Mouse (Mus musculus) thymus, postnatal 4 days (tissue): ENCODE results near the gene Nr3c2.
A peak's percentile ranks its signal among the peaks of the same experiment; 100 is the strongest.

Experiments
- DNase-seq: peaks from one replicate; pipeline ENCODE4 v3.0.0; 2021

Gene Nr3c2

DNA sequence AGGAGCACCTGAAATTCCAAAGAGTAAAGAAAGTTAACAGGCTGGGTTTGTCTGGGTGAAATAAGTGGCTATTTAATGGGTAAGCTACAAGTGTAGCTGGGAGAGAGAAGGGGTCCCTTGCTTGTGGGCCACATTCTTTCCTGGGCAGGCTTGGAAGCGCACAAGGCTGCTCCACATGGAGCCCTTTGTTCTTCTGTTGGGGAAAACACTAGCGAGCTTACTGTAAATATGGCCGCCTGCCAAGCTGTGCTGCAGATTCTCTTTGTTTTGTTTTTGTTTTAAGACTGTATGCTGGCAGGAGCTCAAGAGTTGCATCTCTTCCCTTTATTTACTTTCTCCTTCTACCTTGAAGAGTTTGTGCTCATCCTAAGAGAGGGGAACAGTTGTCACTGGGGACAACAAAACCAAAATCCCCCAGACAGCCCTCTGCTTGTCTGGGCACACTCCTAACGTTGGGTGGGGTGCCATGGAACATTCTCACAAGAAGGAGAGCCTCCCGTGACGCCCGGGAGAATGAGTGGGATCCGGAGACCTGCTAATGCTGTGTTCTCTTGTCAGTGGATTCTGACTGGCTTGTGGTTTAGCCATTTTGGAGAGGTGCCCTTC is 73.8 kb downstream of the Nr3c2 start:
- DNase-seq = no peak

DNA sequence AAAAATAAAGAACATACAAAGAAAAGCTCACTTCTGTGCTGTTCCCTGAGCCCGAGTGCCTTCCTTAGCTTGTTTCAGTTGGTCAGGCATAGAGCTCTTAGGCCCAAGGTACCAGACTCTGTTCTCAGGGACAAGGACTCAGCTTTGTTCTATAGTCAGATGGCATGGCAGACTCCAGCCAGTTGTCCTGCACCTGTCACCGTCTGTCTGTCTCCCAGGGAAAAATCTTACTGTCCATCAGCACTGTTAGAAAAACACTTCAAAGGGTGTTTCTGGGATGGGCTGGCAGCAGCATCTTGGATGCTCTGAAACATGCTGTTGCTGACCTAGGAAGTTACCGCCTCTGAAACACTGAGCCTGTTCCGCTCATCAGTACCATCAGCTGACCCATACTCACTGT is 78.7 kb downstream of the Nr3c2 start:
- DNase-seq = no peak

DNA sequence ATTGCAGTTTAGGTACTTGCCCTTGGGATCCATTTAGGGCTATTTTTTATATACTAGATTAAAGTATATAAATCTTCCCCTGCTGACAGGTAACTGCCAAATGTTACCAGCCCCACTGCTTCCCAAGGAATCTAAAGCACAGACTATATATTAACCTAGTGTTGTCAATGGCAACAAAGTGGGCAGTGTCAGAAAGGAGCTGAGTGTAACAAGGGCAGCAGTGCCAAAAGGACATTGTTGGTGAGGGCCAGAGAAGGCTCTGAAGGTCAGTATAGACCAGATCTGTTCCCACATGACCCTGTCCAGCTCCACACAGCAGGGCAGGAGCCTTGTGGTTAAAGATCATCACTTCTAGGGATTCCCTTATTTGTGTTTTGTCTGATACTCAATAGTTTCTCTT is 84.8 kb downstream of the Nr3c2 start:
- no peak for DNase-seq

DNA sequence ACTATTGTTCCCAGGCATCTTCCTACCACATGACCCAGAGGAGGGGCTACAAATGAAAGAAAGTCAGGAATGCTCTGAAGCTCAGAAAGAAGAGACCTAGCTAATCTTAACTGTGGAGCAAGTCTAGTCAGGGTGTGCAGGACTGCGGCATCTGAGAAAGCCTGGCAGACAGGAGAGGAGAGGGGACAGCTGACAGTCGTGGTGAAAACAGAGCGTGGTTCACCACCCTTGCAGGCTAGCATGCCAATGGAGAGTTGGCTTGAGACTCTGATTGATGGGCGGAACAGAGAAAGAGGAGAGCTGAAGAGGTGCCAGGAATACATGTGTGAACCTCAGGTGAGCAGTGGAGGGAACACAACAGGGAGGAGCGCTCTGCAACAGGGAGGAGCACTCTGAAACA is 85.6 kb downstream of the Nr3c2 start:
- DNase-seq = no peak

DNA sequence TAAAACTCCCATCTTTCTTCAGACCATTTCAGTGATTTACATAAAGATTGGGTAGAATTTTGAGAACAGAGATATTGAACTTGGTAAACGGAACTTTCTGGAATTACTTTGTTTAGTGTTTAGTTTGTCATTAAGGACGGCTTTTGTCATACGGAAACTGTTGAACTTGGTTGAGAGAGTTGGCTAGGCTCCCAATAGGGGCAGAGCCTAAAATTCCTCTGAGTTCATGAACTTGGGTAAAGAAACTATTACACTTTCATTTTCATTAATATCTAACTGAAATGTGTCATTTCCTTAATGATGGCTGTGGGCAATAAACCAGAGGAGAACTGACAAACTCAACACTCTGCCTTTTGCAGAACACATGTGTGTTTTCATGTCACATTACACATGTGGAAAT is 88.6 kb downstream of the Nr3c2 start:
- no peak for DNase-seq

DNA sequence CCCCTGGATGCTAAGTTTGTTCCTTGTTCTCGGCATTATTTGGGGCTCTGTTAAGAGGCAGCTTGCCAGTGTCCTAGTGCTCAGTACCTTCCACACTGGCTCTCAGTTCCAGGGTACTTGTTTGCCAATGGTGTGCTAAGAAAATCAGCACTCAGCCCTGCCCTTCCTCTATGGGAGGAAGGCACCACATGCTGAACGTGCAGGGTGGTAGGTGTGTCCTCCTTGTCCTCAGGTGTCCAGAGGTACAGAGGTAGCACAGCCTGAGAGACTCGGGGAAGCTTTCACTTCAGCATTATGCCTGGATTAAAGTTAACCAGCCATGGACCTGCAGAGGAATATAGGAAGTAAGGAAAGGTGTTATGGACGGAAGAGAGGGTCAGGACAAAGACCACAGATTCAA is 99.0 kb downstream of the Nr3c2 start:
- DNase-seq = no peak

DNA sequence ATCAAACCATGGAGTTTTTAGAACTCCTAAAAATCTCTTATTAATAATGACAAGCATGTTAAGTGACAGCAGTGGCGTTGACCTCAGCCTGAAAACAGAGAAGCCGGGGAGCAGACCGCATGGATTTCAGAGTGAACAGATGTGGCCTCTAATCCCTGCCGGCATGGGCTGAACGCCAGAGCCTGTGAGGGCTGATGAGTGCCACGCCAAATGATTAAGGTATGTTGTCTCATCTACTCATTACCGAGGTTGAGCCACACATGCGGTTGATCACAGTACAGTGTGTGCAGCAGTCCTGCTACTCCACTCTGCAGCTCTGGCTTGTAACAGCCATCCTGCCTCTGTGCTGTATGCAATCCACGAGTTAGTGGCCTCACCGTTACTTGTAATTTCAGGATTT is 110.2 kb downstream of the Nr3c2 start:
- no peak for DNase-seq

DNA sequence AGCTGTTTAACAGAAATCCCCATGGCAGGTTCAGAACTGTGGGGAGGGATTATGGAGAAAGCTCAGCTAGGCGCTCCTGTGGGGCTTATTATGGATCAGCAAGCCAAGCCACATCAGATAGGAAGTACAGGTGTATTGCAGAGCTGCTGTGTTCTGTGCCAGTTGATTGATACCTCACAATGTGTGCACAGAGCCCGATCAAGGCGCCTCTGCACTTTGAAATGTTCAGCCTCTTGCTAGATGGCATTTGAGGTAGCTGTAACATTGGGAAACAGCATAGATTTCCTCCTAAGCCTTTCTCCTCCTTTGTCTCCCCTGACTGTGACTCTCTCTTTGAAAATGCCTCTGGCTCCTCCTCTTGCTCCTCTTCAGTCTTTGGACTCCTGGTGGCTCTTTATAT is 112.7 kb downstream of the Nr3c2 start:
- no peak for DNase-seq

DNA sequence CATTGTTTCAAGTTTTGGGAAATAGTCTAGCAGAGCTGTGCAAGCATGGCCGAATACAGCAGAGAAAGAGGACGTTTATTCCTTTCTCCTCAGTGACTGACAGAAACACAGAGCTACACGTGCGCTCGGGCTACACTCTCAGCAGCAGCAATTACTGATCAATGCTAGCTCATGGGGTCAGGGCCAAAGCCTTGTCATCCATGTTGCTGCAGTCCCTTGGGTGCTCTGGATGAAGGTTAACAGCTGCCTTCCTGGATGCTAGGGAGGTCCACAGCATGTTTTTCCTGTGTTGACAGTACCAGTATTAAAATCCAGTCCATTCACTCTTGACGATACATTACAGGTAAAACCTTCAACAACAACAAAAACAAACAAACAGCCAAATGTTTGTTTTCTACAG is 113.4 kb downstream of the Nr3c2 start:
- no peak for DNase-seq

DNA sequence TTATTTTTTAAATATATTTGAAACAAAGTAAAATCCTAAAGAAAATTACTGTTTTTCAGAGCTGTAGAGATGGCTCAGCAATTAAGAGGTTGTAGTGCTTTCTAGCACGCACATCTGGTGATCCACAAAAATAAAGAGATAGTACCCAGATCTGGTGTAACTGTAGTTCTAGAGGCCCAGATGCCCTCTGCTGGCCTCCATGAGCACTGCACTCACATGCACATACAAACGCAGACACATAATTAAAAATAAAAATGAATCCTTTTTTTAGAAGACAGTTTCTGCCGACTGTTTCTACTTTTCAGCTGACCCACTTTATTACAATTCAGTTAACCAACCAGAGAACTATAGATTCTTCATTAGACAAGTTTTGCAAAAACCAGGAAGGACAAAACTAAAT is 117.5 kb downstream of the Nr3c2 start:
- peak; percentile 17 for DNase-seq

DNA sequence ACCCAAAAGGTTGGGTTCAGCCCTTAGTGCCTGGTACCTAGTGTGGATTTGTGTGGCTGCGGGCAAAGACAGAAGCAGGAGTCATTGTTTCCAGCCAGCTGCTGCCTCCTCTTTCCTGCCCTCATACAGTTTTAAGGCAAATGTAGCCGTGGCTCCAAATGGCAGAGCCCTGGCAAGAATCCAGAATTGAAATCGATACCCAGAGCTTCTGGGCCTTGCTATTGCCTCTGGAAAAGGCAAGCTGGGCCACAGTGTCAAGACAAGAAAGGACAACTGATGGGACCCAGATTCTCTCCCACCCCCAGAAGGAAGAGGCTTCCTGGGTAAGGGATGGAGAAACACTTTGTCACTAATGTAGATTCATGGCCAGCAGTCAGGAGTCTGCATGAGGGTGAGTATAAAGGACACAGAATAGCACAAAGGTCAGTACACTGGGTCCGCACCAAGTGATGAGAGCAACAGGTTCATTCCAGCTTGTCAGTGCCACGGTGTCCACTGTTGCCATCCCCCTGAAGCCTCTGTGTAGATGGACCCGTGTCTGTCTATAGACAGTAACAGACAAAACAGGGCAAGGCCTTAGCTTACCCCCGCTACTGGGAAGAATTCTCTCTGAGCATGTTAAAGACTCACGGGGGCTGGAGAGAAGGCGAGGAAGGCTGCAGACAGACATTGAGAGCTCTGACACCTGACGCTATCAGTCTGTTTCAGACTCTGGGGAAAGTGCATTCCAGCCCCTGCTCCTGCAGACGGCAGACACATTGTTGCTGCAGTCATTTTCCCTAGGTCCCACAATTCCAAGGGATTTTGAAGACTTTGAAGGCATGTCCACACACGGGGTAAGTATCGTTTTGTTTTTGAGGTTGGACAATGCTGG is 124.8 kb downstream of the Nr3c2 start:
- DNase-seq = no peak

DNA sequence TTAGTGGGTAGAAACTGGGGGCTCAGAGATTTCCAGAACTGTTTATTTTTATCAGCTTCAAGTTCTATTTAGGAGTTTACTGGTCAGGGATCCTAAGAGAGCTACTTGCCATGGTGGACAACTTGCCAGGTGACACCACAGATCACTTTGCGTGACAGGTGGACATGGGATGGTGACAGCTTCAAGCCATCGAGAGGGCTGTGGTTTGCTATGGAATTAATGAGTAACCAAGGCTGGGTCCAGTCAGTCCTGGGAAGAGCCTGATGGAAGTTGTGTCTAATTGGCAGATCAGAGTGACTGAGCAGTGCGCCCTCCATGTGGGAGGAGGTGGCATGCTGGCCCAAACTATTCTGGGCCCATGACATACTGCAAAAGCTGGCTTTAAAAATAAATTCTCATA is 132.0 kb downstream of the Nr3c2 start:
- no peak for DNase-seq

DNA sequence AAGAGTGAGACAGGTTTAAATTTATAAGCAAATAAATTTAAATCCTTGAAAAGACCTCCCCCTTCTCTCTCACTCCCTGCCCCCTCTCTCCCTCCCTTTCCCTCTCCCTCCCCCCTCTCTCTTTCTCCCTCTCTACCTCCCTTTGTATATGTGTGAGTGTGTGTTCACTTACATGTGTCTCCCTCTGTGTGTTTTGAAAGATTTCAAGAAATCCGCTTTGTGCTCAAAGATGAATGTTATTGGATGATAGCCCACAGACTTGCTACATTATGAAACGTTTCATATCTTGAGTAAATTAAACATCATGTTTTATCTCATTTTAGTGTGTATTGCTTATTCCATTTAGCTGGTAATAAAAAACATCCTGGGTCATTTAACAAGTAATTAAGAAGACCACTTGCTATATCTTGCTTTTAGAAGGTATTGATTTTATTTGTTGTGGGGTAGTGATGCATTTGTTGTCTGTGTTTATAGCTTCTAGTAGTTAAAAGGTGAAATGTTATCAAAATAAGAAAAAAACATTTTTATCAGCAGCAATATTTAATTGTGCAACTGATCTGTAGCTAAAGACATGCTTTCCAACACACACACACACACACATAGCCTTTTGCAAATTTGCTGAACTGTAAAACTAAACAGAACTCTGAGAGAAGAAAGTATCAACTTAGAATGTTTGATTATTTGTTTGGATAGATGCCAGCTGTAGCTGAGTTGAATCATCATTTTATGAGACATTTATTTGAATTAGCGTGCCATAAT is 134.6 kb downstream of the Nr3c2 start:
- DNase-seq = no peak

DNA sequence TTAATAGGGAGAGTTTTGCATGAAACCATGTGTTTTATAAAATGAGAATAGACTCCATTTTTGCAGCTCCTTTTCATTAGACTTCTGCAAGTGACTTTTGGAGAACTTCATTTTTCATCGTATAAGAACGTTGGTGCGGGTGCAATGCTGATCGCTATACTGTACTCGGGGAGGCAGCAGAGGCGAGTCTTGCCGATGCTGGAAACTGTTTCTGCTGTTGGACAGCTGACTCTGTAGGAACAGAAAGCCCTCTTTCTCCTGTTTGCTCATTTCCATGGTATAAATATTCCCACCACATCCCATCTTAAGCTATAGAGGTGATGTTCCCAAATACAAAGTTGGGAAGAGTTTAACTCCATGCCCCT is 135.2 kb downstream of the Nr3c2 start:
- DNase-seq = no peak

DNA sequence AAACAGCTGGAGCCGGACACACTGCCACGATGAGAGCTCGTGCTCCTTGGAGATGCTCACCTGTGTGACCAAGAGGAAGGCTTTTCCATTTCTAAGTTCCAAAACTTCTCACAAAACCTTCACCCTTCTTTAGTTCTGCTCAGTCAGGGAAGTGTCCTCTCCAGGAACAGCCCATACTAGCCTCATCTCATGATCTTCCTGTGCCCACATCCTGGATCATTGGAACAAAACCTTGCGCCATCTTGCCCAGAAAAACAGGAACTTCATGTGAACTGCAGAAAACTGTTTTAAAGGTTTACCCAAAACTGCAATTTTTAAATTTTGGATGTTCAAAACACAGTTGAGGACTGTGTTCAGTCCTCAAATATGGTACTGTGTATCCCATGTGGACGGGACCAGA is 142.0 kb downstream of the Nr3c2 start:
- DNase-seq = no peak

DNA sequence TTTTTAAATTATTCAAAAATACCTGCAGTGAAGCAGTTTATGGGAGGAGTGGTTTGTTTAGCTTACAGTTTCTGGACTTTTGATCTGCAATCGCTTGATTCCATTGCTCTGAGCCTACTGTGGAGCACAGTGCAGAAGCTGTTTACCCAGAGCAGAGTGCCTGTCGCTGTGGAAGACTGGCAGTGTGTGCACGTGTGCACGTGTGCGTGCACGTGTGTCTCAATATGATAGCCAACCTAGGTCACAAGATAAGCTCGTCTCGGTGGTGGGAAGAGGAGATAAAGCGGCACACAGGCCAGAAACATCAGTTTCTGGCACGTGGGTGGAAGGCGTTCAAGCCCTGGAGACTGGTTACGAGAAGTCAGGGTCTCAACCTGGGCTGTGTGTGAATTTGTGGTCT is 145.6 kb downstream of the Nr3c2 start:
- no peak for DNase-seq

DNA sequence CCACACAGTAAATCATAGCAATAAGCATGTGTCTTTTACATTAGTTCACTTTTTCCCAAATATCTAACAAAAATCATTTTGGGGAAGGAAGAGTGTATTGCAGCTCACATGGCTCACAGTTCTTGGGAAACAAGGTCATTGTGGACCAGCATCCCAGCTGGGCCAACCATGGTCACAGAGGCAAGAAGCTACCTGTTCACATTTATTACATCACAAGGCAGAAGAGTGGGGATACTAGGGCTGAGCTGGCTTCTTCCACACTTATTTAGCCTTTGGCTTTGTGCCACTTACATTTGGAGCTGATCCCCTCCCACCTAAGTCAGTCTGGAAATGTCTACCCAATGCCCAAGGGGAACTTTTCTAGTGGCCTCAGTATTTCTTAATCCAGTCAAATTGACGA is 146.5 kb downstream of the Nr3c2 start:
- DNase-seq = no peak

DNA sequence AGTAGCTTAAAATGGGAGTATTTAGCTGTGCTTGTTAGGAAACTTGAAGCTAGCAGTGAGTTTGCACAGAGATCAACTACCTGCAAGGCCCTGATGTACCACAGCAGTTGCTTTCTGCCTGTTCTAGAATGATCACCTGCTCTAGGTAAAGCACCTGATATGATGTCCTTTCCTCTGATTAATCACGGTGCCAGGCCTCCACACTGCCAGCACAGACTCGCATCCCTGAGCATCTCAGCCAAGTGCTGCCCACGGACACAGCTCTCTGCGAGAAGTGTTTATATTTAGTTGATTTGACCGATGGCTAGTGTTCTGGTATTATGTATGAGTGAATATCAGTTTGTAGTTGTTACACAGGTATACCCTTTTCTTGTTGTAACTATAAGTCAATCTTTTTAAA is 147.0 kb downstream of the Nr3c2 start:
- DNase-seq = no peak

DNA sequence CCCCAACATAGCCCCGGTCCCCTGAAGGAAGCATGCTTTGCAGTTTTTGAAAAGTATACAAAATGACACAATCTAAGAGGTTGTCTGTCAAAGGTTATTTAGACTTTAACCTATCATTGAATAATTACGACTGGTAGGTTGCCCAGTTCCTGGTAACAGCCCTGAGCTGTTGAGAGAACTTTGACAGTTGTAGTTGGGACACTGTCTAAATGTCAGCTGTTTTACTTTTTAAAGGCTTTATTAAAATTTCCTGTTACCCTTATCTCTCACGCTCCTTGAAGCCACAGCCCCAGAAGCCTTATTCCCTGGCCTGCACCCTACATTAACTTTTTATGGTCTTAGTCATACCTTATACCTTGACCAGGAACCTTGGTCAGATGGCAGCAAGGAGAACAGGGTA is 147.5 kb downstream of the Nr3c2 start:
- DNase-seq = no peak

DNA sequence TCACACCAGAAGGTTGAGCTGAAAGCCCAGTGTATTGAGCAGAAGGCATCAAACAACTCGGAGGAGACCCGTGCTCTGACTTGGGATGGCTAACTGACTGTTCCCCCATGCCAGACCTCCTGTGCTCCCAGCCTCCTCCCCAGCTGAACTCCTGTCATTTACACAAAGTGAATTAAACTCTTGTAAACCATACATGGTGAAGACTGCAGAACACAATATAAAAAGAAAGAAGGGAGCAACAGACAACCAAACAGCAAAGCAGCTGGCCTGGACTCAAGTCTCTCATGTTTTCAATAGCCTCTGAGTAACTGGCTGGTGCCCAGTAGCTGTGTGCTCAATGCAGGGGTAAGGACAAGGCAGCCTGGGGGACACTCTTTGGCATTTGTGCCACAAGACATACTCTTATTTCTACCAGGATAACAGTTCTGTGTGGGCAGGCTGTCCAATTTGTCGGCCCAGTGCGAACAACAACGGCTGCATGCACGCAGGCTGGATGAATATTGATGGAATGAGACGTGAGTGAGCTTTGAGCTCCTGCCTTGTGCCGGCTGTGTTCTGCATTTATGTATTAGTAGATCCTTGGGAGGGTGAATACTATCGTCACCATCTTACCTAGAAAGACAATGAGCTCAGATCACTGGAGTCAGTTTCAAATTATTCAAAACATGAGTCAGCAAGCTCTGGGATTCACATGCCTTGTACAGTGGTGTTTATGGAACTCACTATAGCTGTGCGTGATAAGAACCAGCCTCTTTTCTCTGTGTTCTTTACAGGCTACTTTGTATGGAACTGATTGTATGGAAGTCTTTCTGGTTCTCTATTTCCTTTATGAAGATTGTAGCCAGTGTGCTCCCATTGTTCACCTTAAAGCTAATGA is 152.4 kb downstream of the Nr3c2 start:
- DNase-seq = no peak

DNA sequence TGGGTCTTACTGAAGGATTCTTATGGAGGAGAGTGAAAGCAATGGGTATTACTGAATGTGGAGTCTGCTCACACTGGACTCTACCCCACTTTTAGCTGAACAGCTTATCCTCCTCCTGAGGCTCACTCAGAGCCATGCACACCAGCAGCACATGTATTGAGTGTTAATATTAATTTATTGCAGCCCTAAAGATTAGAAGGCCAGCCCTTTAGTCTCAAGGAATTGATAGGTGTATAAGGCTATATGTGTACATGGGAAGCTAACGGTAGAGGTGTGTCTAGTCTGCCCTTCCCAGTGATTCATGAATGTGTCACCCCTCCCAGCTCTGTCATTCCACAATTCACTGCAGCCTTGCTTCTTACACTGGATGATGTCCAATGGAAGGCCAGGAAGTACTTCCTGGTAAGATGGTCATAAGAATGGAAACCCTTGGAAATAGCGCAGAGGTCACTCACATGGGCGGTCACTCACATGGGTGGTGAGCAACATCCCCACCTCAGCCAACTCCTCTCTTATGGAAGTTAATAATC is 156.3 kb downstream of the Nr3c2 start:
- no peak for DNase-seq

DNA sequence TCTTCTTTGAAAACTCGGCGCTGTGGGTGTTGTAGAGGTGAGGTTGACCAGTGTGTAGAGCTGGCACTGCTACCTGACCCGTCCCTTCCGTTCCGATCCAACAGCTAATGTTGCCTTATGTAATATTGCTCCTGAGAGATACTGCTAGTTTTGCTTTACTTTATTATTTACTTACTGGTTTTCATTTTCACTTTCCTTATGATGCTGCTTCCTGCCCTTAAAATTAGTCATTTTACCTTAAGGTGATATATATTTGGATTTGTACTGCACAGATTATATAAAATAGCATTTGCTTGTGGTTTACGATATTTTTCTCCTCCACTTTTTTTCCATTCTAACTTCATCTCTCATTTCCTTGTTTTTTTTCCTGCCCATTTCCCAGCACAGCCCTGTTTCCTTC is 157.6 kb downstream of the Nr3c2 start:
- no peak for DNase-seq

DNA sequence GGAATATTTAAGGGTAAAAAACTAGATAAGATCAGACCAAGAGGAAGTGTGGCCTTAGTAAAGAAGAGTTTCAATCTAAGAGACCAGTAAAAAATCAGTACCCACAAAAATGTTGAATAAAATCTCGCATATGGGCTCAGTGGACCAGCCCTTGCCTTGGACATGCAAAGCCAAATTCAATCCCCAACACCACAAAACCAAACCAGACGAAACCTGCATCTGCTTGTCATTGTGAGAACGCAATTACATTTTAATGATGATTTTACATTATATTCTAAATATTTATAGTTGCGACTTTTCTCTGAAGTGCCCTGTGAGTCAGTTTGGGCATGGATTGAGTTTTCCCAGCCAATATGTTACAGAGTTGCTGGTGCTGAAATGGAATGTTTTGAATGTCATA is 183.4 kb downstream of the Nr3c2 start:
- DNase-seq = no peak
